Mouse (Mus musculus) thymus, postnatal 36 days (tissue): ENCODE results near the gene Neurod4.
A peak's percentile ranks its signal among the peaks of the same experiment; 100 is the strongest.
"Not testable (repeated sequence)": the region's sequence is repeated elsewhere in the genome, so short reads cannot be mapped to it uniquely, and the experiment has no call there.

Experiments
- DNase-seq, 2 experiments: peaks; one replicate each; pipeline ENCODE4 v3.0.0; 2022; ENCODE audit warnings: mixed read lengths in 2 of 2

Gene Neurod4

DNA sequence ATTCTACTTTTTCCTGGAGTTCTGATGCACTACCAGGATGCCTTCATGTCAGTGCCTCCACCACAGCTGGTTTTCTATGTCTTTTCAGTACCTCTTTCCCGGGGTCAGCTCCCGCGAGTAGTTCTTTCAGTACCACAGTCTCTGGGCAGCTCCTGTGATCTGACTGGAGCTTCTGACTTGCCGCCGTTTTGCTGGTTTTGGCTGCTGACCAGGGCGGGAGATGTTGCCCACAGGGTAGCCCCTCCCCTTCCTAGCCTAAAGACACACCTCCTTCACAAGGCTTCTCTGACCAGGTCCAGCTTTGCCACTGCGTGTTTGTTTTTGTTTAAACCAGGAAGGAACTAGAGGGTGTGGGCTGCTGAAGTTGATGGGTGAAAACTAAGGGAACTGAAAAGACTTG, at the start of gene Neurod4:
Gene Neurod4, minus strand, starts transcription at position 175 of the 400 bp plus-strand sequence.
- no peak for DNase-seq

GRCm38 (mm10) chr10:130324243-130324642, 44.2 kb upstream of the Neurod4 start:
- no peak for DNase-seq

DNA sequence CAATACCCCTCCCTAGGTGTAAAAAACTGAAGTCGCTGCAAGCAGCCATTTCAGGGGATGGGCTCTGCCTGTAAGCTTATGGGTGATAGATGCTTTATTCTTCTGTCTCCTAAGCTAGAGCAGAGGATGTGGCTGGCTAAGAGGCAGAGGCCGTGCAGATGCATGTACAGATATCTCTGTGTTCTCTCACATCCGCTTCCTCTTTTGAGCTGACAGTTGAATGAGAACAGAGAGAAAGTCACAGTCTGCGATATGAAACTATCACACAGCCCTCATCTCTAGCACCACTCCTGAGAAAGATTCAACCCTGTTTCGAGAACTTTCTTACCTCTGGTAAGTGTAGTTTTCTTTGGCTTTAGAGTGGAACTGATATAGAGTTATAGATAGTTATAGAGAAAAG, 42.6 kb upstream of the Neurod4 start, which contains the start of gene Tespa1:
Gene Tespa1, plus strand, starts transcription at position 234 of the 400 bp plus-strand sequence.
- DNase-seq, result peak; percentile 67 to 81

GRCm38 (mm10) chr10:130322062-130322461, 42.0 kb upstream of the Neurod4 start:
- DNase-seq, result no peak

DNA sequence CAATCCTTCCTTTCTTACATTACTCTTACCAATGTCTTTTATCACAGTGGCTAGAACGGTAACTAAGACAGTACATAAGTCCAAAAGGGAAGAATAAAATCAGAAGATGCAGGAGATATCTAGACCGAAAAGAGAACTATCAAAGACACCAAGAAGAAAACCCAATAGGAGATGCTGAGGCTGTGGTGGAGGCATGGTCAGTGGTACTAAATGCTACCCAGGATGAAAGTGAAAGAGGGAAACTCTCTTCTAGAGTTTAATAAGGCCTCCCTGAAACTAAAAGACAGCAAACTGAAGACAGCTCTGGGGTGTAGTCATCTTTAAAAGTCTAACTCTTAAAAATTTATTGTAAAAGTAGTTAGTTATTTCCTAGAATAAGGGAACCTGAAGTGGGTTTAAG, 40.7 kb upstream of the Neurod4 start:
- DNase-seq, result no peak

GRCm38 (mm10) chr10:130318720-130319119, 38.7 kb upstream of the Neurod4 start:
- no peak for DNase-seq

GRCm38 (mm10) chr10:130315846-130316245, 35.8 kb upstream of the Neurod4 start:
- DNase-seq, result no peak

DNA sequence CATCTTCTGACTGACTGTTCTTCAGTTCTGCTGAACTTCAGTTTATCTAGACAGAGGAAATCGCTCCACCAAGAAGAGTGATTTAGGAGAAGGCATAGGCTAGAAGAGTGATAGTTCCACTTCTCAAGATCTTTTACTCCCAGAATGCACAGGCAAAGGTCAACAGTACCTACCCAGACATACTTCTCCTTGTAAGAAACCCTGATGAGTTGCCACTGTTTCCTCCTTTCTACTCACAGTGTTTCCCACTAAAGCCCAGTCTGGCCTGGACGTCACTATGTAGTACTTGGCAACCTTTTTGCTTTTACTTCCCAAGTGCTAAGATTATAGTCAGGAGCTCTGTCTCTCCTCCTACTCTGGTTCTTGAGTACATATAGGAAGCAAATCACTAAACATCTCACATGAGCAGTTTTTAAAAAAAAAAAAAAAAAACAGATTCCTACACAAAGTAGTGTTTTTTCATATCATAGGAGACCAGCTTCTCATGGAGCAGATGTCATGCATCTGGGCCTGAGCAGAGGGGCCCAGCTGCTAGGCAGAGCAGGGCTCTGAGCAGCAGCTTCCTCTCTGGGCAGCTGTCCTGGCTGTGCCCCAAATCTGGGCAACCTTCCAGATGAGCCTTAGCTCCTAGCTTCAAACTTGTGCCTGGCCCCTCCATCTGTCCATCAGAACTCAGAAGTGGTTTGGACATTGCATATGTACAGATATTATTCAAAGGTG, 34.2 kb upstream of the Neurod4 start:
- DNase-seq, result peak in 1 of 2 experiments; percentile 41

DNA sequence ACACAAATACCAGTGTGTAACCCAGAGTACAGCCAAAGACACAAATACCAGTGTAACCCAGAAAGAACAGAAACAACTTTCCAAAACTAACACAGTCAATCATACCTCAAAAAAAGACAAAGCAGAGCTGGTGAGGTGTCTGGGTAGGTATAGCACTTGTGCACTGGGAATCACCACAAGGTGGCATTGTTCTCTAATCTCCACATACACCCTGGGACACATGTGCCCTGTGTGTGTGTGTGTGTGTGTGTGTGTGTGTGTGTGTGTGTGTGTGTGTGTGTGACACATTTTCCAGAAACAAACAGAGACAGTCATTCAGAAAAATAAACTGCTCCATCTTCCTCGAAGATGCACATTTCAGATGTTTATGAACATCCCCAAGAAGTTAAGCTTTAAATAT, 33.5 kb upstream of the Neurod4 start:
- DNase-seq, result peak; percentile 55 to 59

- DNase-seq, result no peak
These were observed 31.6 kb upstream of the Neurod4 start for GRCm38 (mm10) chr10:130311534-130312227.

- not testable (repeated sequence) for DNase-seq
These were observed 24.1 kb upstream of the Neurod4 start for GRCm38 (mm10) chr10:130304138-130304537.

DNA sequence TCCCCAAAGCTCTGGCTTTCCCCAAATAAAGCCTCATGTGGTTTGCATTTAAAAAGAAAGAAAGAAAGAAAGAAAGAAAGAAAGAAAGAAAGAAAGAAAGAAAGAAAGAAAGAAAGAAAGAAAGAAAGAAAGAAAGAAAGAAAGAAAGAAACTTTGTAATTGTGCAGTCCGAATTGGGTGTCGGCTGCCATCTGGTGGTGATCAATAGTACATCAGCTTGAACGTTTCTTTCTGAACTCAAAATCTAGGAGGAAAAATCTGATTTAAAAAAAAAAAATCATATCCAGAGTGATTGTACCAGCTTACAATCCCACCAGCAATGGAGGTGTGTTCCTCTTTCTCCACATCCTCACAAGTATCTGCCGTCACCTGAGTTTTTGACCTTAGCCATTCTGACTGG, 18.7 kb upstream of the Neurod4 start:
- DNase-seq, result not testable (repeated sequence)

GRCm38 (mm10) chr10:130293741-130294408, 13.8 kb upstream of the Neurod4 start:
- DNase-seq, result no peak

DNA sequence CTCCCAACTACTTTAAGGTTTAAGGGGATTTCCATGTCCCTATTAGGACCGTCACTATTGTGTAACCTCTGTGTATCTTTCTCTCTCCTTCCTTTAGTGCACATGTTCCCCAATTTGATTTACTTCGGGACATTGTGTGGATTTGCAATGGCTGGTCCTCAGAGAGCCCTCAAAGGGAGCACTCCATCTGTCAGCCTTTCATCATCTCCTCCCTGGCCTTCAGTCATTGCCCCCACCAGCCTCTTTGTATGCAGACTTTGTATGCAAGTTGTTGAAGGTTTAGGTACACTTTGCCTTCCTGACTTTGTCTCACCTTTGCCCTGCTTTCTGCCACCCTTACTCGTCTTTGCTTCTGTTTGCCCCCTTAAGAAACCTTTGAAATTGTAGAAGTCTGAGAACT, 8.0 kb upstream of the Neurod4 start:
- no peak for DNase-seq

GRCm38 (mm10) chr10:130287201-130287600, 7.2 kb upstream of the Neurod4 start:
- no peak for DNase-seq

DNA sequence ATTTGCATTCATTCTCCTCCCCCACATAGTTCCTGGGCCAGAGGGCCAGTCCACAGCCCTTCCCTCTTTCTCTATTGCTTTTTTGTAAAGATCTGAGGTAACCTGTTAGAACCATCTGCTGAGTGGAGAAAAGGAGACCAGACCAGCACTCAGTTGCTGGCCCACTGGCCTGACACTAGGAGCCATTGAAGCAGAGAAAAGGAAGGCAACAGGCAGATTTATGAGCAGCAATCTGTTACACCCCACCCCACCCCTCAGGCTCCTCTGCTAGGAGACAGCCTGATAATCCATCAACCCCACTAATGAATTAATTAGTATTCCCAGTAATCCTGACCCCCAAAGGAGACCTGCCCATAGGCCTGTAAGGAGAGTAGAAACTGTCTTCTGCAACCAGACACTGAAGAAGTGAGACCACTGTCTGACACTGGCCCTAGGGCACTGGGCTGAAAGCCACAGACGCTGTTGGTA, 2.0 kb upstream of the Neurod4 start:
- no peak for DNase-seq

- no peak for DNase-seq
These were observed 3.5 kb downstream of the Neurod4 start for GRCm38 (mm10) chr10:130276496-130276895.

DNA sequence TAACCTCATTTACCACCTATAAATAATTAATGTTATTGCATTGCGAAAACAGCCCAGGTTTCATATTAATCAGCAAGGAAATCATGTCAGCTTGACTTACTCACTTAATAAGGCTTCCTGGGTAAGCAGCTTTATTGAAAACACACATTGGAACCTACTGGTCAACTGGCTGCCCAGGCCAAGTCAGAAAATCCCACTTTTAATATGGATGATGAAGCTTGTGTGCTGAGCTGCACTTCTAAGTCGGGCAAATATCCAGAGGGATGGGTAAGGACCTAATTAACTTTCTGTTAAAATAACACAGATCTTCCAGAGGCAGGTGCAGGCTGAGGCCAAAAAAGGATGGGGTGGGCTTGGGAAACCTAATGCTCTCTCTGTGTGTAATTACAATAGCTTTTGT, 4.3 kb downstream of the Neurod4 start:
- DNase-seq, result no peak

- no peak for DNase-seq
These were observed 16.8 kb downstream of the Neurod4 start for GRCm38 (mm10) chr10:130263203-130263602.

DNA sequence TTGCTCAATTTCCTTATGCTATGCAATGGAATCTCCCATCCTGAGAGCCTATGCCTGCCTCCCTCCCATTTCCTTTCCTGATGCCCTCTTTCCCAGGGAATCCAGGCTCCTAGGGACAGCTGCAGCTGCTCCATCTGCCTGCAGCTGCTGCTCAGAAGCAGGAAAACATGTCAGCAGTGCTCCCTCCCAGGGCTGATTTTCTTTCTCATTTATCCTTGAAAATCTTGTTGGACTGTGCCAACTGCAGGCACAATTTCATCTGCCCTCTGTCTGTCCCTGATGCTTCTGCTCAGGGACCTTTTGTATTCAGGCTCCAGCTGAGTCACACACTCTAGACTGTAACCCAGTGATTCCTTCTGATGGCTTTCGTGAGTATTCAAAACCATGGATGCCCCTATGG, 20.6 kb downstream of the Neurod4 start:
- DNase-seq, result no peak

DNA sequence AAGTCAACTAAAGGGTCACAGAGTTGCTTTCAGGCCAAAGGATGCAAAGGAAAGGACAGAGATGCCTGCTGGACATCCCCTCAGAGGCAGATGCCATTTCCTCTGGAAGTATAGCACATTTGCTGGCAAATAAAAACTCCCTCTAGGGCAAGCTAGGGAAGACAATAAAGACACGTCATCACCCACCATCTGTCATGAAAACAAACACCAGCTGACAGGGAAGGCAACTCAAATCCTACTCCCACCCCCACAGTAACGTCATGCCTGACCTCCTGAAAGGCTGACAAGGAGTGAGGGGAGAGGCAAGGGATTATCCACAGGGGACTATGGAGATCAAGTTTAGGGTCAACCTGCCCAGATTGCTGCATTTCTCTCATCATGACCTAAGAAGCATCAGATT, 35.8 kb downstream of the Neurod4 start:
- no peak for DNase-seq

DNA sequence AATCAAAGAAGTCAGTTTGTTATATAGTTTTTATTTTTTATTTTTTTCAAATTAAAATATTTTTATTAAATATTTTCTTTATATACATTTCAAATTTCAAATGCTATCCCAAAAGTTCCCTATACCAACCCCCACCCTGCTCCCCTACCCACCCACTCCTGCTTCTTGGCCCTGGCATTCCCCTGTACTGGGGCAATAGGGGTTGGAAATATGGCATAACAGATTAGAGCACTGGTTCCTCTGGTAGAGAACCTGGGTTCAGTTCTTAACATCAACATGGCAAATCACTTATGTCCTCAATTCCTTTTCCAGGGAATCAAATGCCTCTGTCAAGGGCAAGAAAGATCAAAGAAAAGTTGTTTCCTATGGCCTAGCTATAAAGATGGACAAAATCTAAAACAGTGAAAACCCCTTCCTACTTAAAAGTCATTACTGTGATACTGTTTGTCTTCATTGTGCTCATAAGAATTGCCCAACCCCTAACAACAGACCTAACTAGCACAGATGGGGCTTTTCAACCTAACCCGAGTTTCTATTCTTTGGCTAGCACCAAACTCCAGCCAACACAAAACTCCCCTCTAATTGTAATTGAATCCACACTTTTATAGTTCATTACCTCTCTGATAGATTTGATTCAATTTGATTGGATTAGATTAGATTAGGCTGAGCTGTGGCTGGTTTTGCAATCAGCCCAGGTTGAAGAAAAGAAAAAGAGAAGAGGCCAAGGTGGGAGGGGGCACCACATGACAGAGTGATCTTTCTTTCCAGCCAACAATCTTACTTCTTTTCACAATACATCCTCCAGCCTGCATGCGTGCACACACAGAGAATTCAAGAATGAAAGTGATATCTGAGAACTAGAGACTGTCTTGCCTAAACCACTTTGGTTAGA, 41.5 kb downstream of the Neurod4 start:
- DNase-seq, result no peak

DNA sequence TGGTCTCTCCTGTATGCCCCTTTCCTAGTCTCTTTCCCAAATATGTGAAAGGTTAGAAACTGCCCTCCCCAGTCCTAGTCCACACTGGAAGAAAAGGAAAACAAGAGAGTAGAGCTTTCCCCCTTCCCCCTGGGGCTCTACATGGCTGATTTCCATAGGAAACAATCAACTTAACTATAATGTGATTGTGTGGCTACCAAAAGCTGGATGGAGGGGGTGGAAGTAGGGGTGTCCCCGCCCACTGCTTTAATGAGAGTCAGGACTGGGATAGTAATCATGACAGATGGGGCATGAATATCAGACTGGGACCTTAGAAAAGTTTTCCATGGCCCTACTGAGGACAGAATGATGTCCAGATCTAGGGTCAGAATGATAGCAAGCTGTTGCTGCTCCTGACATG, 45.5 kb downstream of the Neurod4 start:
- no peak for DNase-seq
